ENCODE assay signal across 28 mouse cellular contexts in genomic region chr2:91351841-91352240, GRCm38 (mm10).
"Had no signal": no experiment of that assay in that cellular context is flagged by ENCODE, and none has a peak within 500 bp of the region (broad histone marks: within the 10 kb centered on the region; RNA-seq: fewer than 3 reads in every experiment).

No protein-coding gene starts in this region.

- H3K36me3 ChIP-seq: heart, embryonic 10.5 days; heart, embryonic 12.5 days; heart, embryonic 13.5 days; heart, embryonic 15.5 days; hindbrain, embryonic 10.5 days; hindbrain, embryonic 12.5 days; hindbrain, embryonic 13.5 days; hindbrain, embryonic 15.5 days; intestine, embryonic 15.5 days; kidney, embryonic 15.5 days had no signal

- H3K4me3 ChIP-seq: heart, embryonic 10.5 days; heart, embryonic 12.5 days; heart, embryonic 13.5 days; heart, embryonic 15.5 days; hindbrain, embryonic 10.5 days; hindbrain, embryonic 12.5 days; hindbrain, embryonic 13.5 days; hindbrain, embryonic 15.5 days; intestine, embryonic 15.5 days; kidney, embryonic 15.5 days; layer of hippocampus, adult 2 months had no signal

- H3K27me3 ChIP-seq: heart, embryonic 12.5 days; heart, embryonic 13.5 days; heart, embryonic 15.5 days; hindbrain, embryonic 12.5 days; hindbrain, embryonic 13.5 days; hindbrain, embryonic 15.5 days; intestine, embryonic 15.5 days; kidney, embryonic 15.5 days had no signal

- DNase-seq: heart, postnatal 10 days; heart, postnatal 14 days; heart, postnatal 4 days; kidney, adult 11 months; kidney, adult 18-20 months; kidney, adult 2 months; kidney, adult 8-10 months; kidney, adult 9 months; kidney, postnatal 10 days; kidney, postnatal 14 days; kidney, postnatal 25 days; kidney, postnatal 36 days; kidney, postnatal 4 days; layer of hippocampus, adult 9-11 months; layer of hippocampus, postnatal 36 days had no signal

- H3K4me2 ChIP-seq: heart, embryonic 11.5 days; heart, embryonic 12.5 days; heart, embryonic 13.5 days; heart, embryonic 15.5 days; hindbrain, embryonic 12.5 days; hindbrain, embryonic 13.5 days; hindbrain, embryonic 14.5 days; hindbrain, embryonic 15.5 days; intestine, embryonic 15.5 days; kidney, embryonic 15.5 days had no signal
